Mouse (Mus musculus): ENCODE measurements around the gene Zfp174. TPM values are rescaled to one million over a fixed set of nuclear protein-coding genes. Genes with fewer than 3 reads are reported as not detected.

The Zfp174 gene
- polyA plus RNA-seq, 2 experiments from 2014 or later: 0.75 to 0.86 TPM

DNA sequence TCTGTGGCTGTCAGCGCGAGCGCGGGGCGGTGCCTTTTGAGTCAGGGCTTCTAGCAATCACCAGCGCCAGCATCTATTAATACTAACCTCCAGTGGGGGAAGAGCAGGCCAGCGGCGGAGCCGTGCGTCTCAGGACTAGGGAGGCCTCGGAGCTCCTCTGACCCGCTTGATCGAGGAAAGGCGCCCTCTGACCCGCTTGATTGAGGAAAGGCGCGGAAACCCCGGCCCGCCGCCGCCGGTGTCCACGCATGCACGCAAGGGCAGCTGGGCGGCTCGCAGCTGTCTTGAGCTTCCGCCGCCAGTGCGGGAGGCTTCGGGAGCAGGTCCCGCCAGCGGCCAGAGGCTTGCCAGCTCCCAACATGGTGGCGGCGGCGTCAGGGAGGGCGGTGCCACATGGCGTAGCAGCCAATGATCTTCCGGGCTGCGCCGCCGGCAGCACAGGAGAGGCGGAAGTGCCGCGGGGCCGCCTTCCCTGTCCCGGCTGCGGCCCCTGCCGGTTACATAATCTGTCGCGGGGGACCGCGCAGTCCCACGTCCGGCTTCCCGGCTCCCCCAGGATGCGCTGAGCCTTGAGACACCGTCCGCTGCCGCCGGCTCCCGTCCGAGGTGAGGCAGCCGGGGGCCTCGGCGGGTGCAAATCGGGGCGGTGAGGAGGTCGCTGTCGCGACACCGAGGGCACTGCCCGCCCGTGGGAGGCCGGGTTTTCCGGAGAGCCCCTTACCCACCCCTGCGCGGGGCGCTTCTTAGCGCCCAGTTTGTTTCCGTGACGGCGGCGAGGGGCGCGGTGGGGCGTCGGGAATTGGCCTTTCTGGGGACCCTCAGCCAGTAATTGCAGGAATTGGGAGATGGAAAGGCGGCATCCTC, 37.4 kb downstream of the Zfp174 start, which contains the start of the genes Zfp597 and Gm20695:
TSS of gene Zfp597 (minus strand) at position 361 of the 864 bp plus-strand sequence.
TSS of gene Gm20695 (plus strand) at position 448 of the 864 bp plus-strand sequence.
- ATAC-seq: peak; percentile 97

DNA sequence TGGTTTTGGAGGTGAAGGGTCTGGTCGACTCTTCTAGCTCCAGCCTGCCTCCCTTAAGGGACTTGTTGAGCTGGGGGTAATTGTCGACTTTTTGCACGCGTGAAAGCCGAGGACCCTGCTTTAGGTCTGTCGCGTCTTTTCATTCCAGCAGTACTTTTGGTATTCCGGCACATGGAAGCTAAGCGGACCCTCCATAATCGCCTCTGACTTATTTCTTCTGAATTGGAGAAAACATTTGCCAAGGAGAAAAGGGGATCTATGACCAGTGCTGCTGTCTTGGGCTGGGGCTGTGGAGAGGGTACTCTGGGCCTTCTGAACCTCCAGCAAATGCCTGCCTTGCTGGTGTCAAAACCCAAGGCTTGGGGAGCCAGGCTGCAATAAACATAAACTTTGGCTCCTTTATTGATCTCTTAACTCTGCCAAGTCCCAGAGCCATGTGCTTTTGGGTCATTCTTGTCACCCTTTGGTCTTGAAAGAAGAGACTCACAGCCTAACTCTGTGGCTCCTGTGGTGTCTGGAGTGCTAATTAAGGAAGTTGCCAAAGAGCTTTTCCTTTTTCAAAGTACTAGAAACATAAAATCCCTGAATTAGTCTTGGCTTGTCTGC, 38.1 kb downstream of the Zfp174 start:
- ATAC-seq: no peak

DNA sequence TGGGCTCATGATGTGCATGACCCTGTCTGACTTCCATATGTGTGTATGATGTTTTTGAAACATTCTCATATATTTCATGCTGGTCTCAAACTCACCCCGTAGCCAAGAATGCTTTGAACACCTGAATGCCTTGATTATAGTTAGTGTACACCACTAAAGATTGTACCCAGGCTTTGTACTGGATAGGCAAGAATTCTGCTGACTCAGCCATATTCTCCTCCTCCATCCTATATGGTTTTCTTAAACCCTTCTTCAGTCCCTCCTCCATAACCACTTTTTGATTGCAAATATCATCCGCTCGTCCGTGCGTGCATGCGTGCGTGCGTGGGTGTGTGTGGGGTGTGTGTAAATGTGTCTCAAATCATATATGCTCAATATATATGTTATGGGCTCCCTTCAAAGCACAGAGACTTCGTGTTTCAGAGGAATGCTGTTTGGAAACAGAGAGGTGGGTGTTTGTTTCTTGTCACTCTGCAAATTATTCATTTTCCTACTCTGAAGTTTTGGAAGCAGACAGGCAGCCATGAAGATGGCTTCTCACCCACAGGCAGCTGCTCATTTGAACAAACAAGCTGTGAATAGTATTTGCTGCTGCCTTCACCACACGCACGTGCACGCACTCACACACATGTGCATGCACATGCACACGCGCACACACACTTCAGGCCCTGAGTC, 44.7 kb downstream of the Zfp174 start:
- no peak for ATAC-seq

DNA sequence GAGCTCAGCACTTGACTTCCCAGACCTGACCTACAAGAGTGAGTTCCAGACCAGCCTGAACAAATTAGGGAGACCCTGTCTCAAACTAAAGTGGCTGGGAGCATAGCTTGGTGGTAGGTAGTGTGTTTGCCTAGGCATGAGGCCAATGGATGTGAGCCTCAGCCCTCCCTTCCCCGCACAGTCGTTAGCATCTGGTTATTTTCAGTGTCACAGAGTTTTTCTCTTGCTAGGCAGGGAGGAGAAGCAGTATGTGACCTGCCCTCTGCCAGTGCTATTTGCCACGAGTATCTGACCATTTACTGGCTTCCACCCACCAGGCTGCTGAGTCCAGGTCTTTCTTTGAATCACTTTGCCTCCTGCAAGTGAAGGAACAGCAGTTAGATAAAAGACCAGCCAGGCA, 46.7 kb downstream of the Zfp174 start:
- no peak for ATAC-seq

- peak; percentile 93 for ATAC-seq
These were observed 48.2 kb downstream of the Zfp174 start for GRCm38 (mm10) chr16:3895173-3895792.

GRCm38 (mm10) chr16:3896046-3896445, 49.0 kb downstream of the Zfp174 start:
- peak; percentile 47 for ATAC-seq

- ATAC-seq: no peak
These were observed 49.5 kb downstream of the Zfp174 start for GRCm38 (mm10) chr16:3896553-3896952.

DNA sequence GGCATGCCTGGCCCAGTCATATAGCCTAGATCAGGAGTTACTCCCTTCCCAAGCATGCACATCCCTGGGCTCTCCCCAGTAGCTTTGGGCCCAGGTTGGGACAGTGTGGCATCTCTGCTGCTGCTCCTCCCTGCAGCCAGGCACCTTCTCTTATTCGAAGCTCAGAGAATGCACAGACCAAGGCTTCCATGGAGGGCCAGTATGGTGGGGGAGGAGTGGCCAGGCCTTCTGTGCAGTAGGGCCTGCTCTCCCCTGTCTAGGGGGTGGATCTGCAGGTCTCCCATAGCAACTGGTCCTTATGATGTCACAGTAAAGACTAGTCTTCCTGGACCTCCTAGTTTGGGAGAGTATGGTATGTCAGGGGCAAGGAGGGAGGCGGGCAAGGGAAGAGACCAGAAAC, 60.4 kb downstream of the Zfp174 start:
- ATAC-seq: no peak

Other genes starting within 250 kb of the Zfp174 start
- gene Mefv, start 129.2 kb upstream of the Zfp174 start, polyA plus RNA-seq (2017; shearing (Covaris generic)): not detected
- gene Zfp263, start 103.2 kb upstream of the Zfp174 start, polyA plus RNA-seq (2017; shearing (Covaris generic)): 10 to 100 TPM; 69.2 to 95.7 TPM
- not detected for gene Olfr15, start 16.4 kb upstream of the Zfp174 start, polyA plus RNA-seq (2017; shearing (Covaris generic))
- gene Naa60, start 25.1 kb downstream of the Zfp174 start, polyA plus RNA-seq (2017; shearing (Covaris generic)): 100 to 1,000 TPM; 112 to 123 TPM
- gene Zfp597, start 37.3 kb downstream of the Zfp174 start, polyA plus RNA-seq (2017; shearing (Covaris generic)): 10 to 100 TPM; 10.1 to 13.0 TPM
- under 1 TPM in 1 of 2 experiments, not detected in 1; 0.86 TPM for gene Gm20695, start 37.4 kb downstream of the Zfp174 start, polyA plus RNA-seq (2017; shearing (Covaris generic))
- gene 1700037C18Rik, start 61.4 kb downstream of the Zfp174 start, polyA plus RNA-seq (2017; shearing (Covaris generic)): 1 to 10 TPM; 6.1 to 9.6 TPM
- 10 to 100 TPM; 35.1 to 43.5 TPM for gene Cluap1, start 61.5 kb downstream of the Zfp174 start, polyA plus RNA-seq (2017; shearing (Covaris generic))
- 10 to 100 TPM; 60.0 to 64.2 TPM for gene Nlrc3, start 129.4 kb downstream of the Zfp174 start, polyA plus RNA-seq (2017; shearing (Covaris generic))
- 10 to 100 TPM; 15.2 to 22.2 TPM for gene Slx4, start 156.5 kb downstream of the Zfp174 start, polyA plus RNA-seq (2017; shearing (Covaris generic))
- gene Dnase1, start 189.7 kb downstream of the Zfp174 start, polyA plus RNA-seq (2017; shearing (Covaris generic)): 1 to 10 TPM; 3.4 to 4.5 TPM
- 10 to 100 TPM; 59.4 to 74.5 TPM for gene Trap1, start 230.6 kb downstream of the Zfp174 start, polyA plus RNA-seq (2017; shearing (Covaris generic))

Data from activated CD4-positive, CD25-positive, alpha-beta regulatory T cell, adult 4 months (primary cell).